Mouse (Mus musculus): ENCODE measurements at regions not wholly inside any gene's neighbourhood (a gene's known extent, or its start where the extent isn't known, plus 50 kb on each side); places are given as distances from the start of the nearest gene placed in this dataset.

DNA sequence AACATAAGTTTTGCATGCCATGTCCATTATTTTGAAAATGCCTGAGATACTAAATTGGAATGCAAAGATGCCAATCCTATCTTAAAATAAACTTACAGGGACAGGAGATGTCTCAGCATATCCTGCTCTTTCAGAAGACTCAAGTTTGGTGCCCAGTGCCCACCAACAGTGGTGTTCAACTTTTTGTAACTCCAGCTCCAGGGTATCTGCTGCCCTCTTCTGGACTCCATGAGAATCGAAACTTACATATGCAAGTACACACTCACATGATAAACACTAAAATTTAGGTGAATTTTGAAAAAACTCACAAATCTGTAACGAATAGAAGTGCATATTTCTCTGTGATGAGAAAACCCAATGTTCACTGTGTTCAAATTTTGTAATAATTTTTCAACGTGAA is 255.9 kb upstream of the Pitrm1 start:
- DNase-seq (ENCODE audit: low read depth, low spot score), result peak; percentile 45
- Histone ChIP-seq H3K36me3 (ENCODE audit: control insufficient read depth, insufficient read depth, low read length, poor library complexity, severe bottlenecking) (no peaks in the 10 kb centered on the region), H3K27me3 (ENCODE audit: control insufficient read depth, insufficient read depth, low read length, poor library complexity, severe bottlenecking) (no peaks in the 10 kb centered on the region)

DNA sequence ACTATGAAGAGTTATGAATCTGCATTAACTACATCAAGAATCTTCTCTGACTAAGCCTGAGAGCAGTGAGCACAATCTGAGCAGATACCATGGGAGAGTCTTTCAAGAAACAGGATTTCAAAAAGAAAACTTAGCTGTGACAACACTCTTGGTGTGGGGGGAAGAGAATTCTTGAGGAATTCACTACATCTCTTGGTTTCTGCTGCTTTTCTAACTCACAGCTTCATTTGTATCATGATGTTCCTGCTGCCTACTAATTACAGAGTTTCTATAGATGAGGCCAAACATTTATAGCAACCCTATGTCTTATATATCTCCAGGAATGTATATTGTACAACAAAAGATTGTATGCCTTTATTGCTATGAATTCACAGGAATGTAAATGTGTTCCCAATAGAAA is 242.2 kb upstream of the Pitrm1 start:
- no peak for DNase-seq (ENCODE audit: low read depth, low spot score)
- no peaks in the 10 kb centered on the region for H3K27me3 ChIP-seq (ENCODE audit: control insufficient read depth, insufficient read depth, low read length, poor library complexity, severe bottlenecking)
- no peaks in the 10 kb centered on the region for H3K36me3 ChIP-seq (ENCODE audit: control insufficient read depth, insufficient read depth, low read length, poor library complexity, severe bottlenecking)

DNA sequence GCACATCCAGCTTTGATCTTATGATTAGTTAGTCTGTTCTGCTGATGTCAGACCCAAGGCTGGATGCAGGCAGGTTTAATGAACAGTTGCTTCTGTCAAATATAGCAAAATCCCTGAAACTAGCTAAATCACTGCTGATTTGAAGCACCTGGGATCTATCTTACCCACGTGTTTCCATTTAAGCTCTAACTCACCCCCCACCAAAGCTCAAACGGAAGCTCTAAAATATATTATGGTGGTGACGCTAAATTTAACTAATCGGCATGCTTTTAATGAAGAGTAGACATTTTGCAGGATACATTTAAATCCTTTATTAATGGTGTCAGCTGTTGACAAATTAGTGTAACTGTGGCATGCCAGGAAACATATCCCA is 241.3 kb upstream of the Pitrm1 start:
- DNase-seq (ENCODE audit: low read depth, low spot score), result no peak
- H3K27me3 ChIP-seq (ENCODE audit: control insufficient read depth, insufficient read depth, low read length, poor library complexity, severe bottlenecking), result no peaks in the 10 kb centered on the region
- no peaks in the 10 kb centered on the region for H3K36me3 ChIP-seq (ENCODE audit: control insufficient read depth, insufficient read depth, low read length, poor library complexity, severe bottlenecking)

DNA sequence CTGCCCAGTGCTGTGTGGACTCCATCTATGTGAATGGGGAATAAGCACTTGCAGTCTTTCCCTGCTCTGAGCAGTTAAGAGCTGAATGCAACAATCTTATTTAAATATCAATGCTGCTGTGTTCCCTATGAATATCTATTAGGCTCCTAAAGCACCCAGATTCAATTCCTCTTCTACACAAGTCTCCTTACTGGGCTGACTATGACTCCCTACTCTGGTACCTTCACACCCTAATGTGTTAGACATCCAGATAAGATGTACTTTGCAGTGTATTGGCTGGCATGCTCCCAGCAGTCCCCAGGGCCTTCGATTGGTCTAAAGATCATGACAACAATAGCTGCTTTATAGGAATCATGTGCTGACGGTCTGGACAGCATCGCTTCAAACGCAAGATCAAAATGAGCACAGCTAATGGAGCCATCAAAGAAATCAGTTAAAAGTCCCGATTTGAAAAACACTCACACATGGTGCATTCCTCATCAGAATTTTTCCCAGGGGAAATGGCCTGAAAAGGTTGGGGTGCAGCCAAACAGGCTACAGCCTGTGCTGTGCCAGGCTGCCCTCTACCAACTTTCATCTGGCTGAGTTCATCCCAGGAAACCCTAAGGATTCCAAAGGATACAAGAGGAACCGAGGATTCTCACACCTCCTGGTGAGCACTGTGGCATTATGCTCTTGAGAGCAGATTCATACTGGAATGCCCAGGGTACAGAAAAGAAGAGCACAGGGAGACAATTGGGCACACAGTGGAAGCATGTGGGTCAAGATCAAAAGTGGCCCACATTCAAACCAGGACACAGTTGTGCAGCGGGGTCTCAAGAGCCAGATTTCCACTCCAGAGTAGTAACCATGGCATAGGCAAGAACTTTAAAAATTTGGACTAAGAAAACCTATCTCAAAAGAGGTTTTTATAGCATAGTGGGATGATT is 240.7 kb upstream of the Pitrm1 start:
- no peaks in the 10 kb centered on the region for H3K27me3 ChIP-seq (ENCODE audit: control insufficient read depth, insufficient read depth, low read length, poor library complexity, severe bottlenecking)
- DNase-seq (ENCODE audit: low read depth, low spot score), result no peak
- H3K36me3 ChIP-seq (ENCODE audit: control insufficient read depth, insufficient read depth, low read length, poor library complexity, severe bottlenecking), result no peaks in the 10 kb centered on the region

DNA sequence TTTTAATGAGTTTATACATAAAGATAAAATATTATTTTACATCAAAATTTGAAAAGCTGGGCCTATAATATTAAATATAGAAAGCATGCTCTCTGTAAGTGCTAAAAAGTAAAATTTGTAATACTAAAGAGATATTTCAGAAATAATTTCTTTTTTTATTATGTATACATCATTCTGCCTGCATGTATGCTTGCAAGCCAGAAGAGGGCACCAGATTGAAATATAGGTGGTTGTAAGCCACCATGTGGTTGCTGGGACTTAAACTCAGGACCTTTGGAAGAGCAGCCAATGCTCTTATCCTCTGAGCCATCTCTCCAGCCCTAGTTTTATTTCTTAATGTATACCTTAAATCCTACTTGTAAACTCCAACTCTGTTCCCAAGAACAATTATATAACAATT is 231.7 kb upstream of the Pitrm1 start:
- DNase-seq (ENCODE audit: low read depth, low spot score), result no peak
- Histone ChIP-seq H3K36me3 (ENCODE audit: control insufficient read depth, insufficient read depth, low read length, poor library complexity, severe bottlenecking) (no peaks in the 10 kb centered on the region), H3K27me3 (ENCODE audit: control insufficient read depth, insufficient read depth, low read length, poor library complexity, severe bottlenecking) (no peaks in the 10 kb centered on the region)

DNA sequence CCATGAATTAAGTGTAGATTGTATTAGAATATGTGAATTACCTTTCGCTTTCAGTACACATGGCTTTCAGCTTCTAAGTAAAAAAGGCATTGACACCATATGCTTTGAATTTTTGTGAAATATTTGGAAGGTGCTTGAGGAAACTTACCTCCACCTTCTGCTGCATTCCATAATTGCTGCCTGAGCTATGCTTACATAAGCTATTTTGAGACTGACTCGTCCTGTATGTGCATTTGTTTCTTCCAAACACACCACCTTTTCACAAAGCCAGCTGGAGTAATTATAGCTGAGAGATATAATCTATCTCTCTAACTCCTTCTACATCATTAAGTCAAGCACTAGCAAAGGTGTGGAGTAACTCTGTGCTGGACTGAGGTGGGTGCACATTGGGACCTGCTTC is 224.0 kb upstream of the Pitrm1 start:
- Histone ChIP-seq H3K27me3 (ENCODE audit: control insufficient read depth, insufficient read depth, low read length, poor library complexity, severe bottlenecking) (no peaks in the 10 kb centered on the region), H3K36me3 (ENCODE audit: control insufficient read depth, insufficient read depth, low read length, poor library complexity, severe bottlenecking) (no peaks in the 10 kb centered on the region)
- DNase-seq (ENCODE audit: low read depth, low spot score), result no peak

DNA sequence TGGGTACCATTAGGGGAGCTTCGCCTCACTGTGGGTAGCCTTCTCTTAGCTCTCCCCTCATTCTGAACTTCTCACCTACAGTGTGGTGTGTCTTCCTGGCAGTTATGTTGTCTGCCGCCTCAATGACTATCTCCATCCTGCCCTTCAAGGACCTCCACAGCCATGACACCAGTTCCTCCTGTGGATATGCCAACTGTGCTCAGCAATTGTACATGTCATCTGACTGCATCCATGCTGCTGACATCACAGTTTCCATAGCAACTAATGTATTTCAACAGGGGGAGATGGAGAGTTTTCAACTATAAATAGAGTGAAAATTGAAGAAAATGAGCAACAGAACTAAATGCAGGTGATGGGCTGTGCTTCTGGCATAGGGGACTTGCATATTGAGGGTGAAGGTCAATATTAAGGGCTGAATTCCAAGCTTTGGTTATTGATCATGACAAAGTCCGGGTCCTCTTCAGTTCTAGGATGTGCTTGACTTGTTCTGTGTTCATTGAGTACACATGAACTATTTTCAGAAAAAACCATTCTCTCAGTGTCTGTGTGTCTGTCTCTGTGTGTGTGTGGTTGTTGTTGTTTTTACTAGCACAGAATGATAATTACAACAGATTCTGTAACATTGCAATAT is 217.5 kb upstream of the Pitrm1 start:
- H3K27me3 ChIP-seq (ENCODE audit: control insufficient read depth, insufficient read depth, low read length, poor library complexity, severe bottlenecking), result no peaks in the 10 kb centered on the region
- no peaks in the 10 kb centered on the region for H3K36me3 ChIP-seq (ENCODE audit: control insufficient read depth, insufficient read depth, low read length, poor library complexity, severe bottlenecking)
- DNase-seq (ENCODE audit: low read depth, low spot score), result no peak

DNA sequence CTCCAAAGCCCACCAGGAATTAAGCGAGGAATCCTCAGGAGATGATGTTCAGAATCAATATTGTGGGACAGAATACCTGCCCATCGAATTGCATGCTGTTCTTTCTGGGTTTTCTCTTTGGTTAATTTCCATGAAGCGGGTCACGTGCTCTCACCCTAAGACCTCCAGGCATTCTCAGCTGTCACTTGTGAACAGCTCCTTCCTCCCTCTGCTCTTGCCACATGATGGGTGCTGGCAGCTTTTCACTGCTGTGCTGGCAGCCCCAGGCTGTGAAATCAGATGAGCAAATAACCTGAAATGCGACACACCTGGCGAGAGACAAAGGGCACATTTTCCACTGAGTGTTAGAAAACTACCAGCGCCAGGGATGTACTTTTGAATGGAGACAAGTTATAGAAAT is 207.8 kb upstream of the Pitrm1 start:
- no peak for DNase-seq (ENCODE audit: low read depth, low spot score)
- Histone ChIP-seq H3K36me3 (ENCODE audit: control insufficient read depth, insufficient read depth, low read length, poor library complexity, severe bottlenecking) (no peaks in the 10 kb centered on the region), H3K27me3 (ENCODE audit: control insufficient read depth, insufficient read depth, low read length, poor library complexity, severe bottlenecking) (no peaks in the 10 kb centered on the region)

DNA sequence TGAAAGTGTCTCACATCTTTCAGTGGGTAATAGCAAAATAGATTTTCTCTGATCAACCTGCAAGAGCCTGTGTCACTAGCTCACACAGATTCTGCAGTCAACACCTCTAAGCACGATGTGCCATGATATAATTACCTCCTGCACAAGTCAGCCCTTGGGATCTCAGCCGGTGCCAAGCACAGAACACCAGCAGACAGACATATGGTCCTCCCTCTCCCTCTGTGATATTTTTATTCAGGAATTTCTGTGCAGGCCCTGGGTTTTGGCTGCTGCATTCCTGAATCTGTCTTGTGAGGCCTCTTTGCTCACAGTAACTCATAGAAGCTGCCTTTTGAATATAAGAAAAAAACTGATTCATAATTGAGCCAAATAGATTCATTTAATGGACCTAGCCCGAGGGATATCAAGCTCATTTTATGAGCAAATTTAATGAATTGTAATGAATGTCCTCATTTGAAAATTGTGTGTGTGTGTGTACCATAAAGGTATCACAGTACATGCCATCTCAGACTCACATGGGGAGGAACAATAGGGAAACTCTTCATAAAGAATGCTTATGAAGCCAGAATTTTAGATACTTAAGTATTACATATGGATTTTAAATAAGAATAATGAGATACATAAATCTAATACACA is 206.7 kb upstream of the Pitrm1 start:
- H3K27me3 ChIP-seq (ENCODE audit: control insufficient read depth, insufficient read depth, low read length, poor library complexity, severe bottlenecking), result no peaks in the 10 kb centered on the region
- no peak for DNase-seq (ENCODE audit: low read depth, low spot score)

DNA sequence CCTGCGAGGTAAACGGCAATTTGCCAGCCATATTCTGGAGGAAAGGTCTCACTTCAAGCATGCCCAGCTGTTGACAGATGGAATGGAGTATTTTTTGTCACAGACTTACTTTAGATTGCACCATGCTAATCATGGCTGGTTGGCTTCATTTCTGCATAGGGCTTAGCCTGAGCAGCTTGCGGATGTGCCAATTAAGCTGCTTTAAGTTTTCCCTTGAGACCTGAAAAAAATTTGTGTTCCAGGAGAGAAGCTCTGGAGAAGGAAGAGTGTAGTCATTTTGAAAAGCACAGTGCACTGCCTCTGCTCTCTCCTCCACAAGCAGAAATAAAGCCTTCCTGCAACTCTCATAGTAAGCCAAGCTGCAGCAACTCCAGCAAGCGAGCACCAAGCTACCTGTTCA is 182.8 kb upstream of the Pitrm1 start:
- Histone ChIP-seq H3K36me3 (ENCODE audit: control insufficient read depth, insufficient read depth, low read length, poor library complexity, severe bottlenecking) (no peaks in the 10 kb centered on the region), H3K27me3 (ENCODE audit: control insufficient read depth, insufficient read depth, low read length, poor library complexity, severe bottlenecking) (no peaks in the 10 kb centered on the region)
- no peak for DNase-seq (ENCODE audit: low read depth, low spot score)

More for the DNA sequence above, 206.7 kb upstream of the Pitrm1 start:
- no peaks in the 10 kb centered on the region for H3K36me3 ChIP-seq (ENCODE audit: control insufficient read depth, insufficient read depth, low read length, poor library complexity, severe bottlenecking)

DNA sequence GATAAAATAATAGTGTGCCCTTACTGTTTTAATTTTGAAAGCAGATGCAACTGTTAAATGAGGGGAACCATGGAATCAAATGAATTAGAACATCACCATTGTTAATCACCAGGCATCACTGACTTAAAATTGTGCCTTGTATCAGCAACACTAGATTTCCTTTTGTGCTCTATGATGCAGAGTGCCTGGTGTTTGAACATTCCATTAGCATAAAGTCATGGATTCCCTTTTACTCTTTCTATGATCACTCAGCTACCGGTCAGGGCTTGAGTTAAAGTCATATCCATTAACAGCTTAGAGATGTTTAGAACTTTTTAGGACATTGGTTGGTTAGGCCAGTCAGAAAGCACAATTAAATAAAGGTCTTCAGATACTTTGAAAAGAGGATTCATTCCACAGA is 180.3 kb upstream of the Pitrm1 start:
- DNase-seq (ENCODE audit: low read depth, low spot score), result no peak
- Histone ChIP-seq H3K36me3 (ENCODE audit: control insufficient read depth, insufficient read depth, low read length, poor library complexity, severe bottlenecking) (no peaks in the 10 kb centered on the region), H3K27me3 (ENCODE audit: control insufficient read depth, insufficient read depth, low read length, poor library complexity, severe bottlenecking) (no peaks in the 10 kb centered on the region)

DNA sequence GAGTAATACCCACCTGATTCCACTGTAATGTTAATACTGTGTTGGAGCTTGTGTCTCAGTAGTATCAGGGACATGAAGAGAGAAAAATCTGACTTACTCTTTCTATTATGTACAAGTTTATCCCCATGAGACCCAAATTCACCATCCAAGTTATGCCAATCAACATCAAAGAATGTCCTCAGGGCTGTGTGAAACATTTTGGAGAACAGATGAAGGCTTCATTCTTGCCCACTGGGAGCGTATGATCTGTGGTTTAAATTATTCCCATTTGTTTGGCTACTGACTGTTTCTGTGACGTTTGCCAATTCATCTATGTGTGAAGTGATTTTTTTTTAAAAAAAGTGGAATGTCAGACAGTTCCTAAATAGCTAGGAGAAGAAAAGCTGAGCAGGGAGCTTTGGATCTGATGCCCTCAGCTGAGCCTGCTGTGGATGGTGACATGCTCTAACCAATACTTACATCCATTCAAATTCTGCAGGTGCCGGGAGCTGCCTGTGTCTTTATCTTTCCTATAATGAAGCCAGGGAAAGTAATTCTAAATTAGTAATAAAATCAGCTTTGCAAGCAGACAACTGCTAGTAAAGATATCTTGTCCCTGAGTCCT is 173.3 kb upstream of the Pitrm1 start:
- DNase-seq (ENCODE audit: low read depth, low spot score), result no peak
- Histone ChIP-seq H3K27me3 (ENCODE audit: control insufficient read depth, insufficient read depth, low read length, poor library complexity, severe bottlenecking) (no peaks in the 10 kb centered on the region), H3K36me3 (ENCODE audit: control insufficient read depth, insufficient read depth, low read length, poor library complexity, severe bottlenecking) (no peaks in the 10 kb centered on the region)

DNA sequence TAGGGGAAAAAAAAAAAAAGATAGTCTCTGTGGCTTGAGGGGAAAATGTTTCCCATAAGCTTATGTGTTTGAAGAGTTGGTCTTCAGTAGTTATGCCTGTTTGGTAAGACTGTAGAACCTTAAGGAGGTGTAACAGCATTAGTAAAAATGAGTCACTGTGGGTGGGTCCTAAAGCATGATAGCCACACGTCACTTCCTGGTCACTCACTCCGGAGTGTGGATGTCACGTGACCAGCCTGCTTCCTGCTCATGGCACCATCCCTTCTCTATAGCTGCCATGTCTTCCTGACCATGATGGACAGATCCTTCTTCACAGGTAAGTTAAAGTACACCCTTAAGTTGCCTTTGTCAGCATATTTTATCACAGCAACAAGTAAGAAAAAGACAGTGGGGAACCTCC is 170.0 kb upstream of the Pitrm1 start:
- no peak for DNase-seq (ENCODE audit: low read depth, low spot score)
- Histone ChIP-seq H3K27me3 (ENCODE audit: control insufficient read depth, insufficient read depth, low read length, poor library complexity, severe bottlenecking) (no peaks in the 10 kb centered on the region), H3K36me3 (ENCODE audit: control insufficient read depth, insufficient read depth, low read length, poor library complexity, severe bottlenecking) (no peaks in the 10 kb centered on the region)

DNA sequence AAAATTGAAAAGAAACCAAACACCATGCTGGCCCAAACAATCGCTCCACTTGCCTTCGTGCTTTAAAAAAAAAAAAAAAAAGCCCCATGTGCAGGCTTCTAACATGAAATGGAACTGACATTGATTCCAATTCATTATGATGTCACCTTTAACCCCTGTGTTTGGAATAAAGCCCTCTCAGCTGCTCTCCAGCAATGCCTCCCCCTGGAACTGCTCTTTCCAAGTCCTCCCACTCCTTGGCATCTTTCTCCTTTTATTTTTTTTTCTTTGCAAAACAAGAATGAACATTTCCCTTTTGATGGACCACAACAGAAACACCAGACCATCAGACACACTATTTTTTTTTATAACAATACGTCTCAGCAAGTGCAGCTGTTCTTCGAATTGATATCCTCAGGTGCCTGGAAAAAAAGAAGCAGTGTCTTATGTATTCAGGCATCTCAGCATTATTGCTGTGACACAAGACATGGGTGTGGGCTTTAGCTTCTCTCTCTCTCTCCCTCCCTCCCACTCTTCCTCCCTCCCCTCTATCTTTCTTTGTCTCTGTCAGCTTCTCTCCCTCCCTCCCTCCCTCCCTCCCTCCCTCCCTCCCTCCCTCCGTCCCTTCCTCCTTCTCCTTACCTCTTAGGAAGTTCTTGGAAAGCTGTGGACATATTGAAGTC is 152.3 kb upstream of the Pitrm1 start:
- DNase-seq (ENCODE audit: low read depth, low spot score), result no peak
- H3K27me3 ChIP-seq (ENCODE audit: control insufficient read depth, insufficient read depth, low read length, poor library complexity, severe bottlenecking), result no peaks in the 10 kb centered on the region
- no peaks in the 10 kb centered on the region for H3K36me3 ChIP-seq (ENCODE audit: control insufficient read depth, insufficient read depth, low read length, poor library complexity, severe bottlenecking)

Data from splenic B cell, adult 2 months (primary cell).